Mouse (Mus musculus) embryonic facial prominence, embryonic 13.5 days (tissue): ENCODE data around the gene Specc1l. TPM values are rescaled to one million over a fixed set of nuclear protein-coding genes. Genes with fewer than 3 reads are reported as not detected.

Source experiments
- ATAC-seq: fragments of 200-750 bp; cut with Nextera tagmentation; 2 replicates; pipeline ENCODE4 v1.8.0; 2017; ENCODE audit warnings: low read depth; ENCODE audit not compliant: insufficient number of reproducible peaks, insufficient read depth, low FRiP score, low TSS enrichment
- H3K27ac ChIP-seq: fragments of 300-500 bp; sonication (generic); 2 replicates; pipeline ENCODE4 v1.5.1; 2015; ENCODE audit warnings: moderate library complexity, mild to moderate bottlenecking, inconsistent platforms
- H3K27me3 ChIP-seq: fragments of 300-500 bp; sonication (generic); 2 replicates; pipeline ENCODE4 v1.6.1; 2015; ENCODE audit warnings: mild to moderate bottlenecking, inconsistent platforms
- H3K36me3 ChIP-seq: fragments of 300-500 bp; sonication (generic); 2 replicates; pipeline ENCODE4 v1.6.1; 2015; ENCODE audit warnings: mild to moderate bottlenecking, inconsistent platforms
- H3K4me1 ChIP-seq: fragments of 300-500 bp; sonication (generic); 2 replicates; pipeline ENCODE4 v1.6.1; 2015; ENCODE audit warnings: inconsistent platforms
- H3K4me2 ChIP-seq: fragments of 300-500 bp; sonication (generic); 2 replicates; pipeline ENCODE4 v1.6.1; 2015; ENCODE audit warnings: moderate library complexity, mild to moderate bottlenecking, inconsistent platforms
- H3K4me3 ChIP-seq: fragments of 300-500 bp; sonication (generic); 2 replicates; pipeline ENCODE4 v1.5.1; 2015; ENCODE audit warnings: mild to moderate bottlenecking, inconsistent platforms
- H3K9ac ChIP-seq: fragments of 300-500 bp; sonication (generic); 2 replicates; pipeline ENCODE4 v1.6.1; 2015; ENCODE audit warnings: mild to moderate bottlenecking, inconsistent platforms
- H3K9me3 ChIP-seq: fragments of 300-500 bp; sonication (generic); 2 replicates; pipeline ENCODE4 v1.6.1; 2016; ENCODE audit warnings: inconsistent platforms
- WGBS: fragments of 180-500 bp; shearing (Covaris S2); methylation state at CpG from one replicate; pipeline ENCODE4 v1.1.7; 2015; ENCODE audit warnings: mixed read lengths; 5-methylcytosine and 5-hydroxymethylcytosine counted together
- polyA plus RNA-seq: library from polyadenylated mRNA; unstranded; fragments of >200 nt; fragmentation: Nextera tagmentation; extraction: Ambion mirVana; gene quantifications from 2 replicates; pipeline ENCODE4 v1.2.1, GENCODE M21; 2015

The Specc1l gene
- polyA plus RNA-seq, 1 experiment from 2014 or later, result 37.3 TPM

GRCm38 (mm10) chr10:75303324-75304048 lies 91.6 kb downstream of the Specc1l start:
- WGBS, result 80% methylated on average over 8 of the region's 8 CpGs

GRCm38 (mm10) chr10:75304049-75304405 lies 92.2 kb downstream of the Specc1l start:
- WGBS, result 87% methylated on average over 5 of the region's 5 CpGs
- no peaks in the 10 kb centered on the region for H3K9me3 ChIP-seq
- H3K4me1 ChIP-seq, result 0 out of 2 replicates have a peak, but pooled peaks cover 5% of the 10 kb centered on the region
- ATAC-seq, result no peak
- no peak overlapping the region for H3K4me3 ChIP-seq
- no peak overlapping the region for H3K27ac ChIP-seq
- no peak overlapping the region for H3K9ac ChIP-seq
- no peak overlapping the region for H3K4me2 ChIP-seq
- peaks cover 96% of the 10 kb centered on the region for H3K36me3 ChIP-seq
- no peaks in the 10 kb centered on the region for H3K27me3 ChIP-seq

More at GRCm38 (mm10) chr10:75303324-75304048, 91.6 kb downstream of the Specc1l start:
- Histone ChIP-seq H3K4me1 (0 out of 2 replicates have a peak, but pooled peaks cover 5% of the 10 kb centered on the region), H3K4me3 (no peak overlapping the region), H3K4me2 (no peak overlapping the region), H3K27ac (no peak overlapping the region), H3K36me3 (peaks cover 95% of the 10 kb centered on the region), H3K9me3 (no peaks in the 10 kb centered on the region), H3K27me3 (no peaks in the 10 kb centered on the region), H3K9ac (no peak overlapping the region)
- ATAC-seq, result no peak

GRCm38 (mm10) chr10:75304413-75304812 lies 92.5 kb downstream of the Specc1l start:
- 0 out of 2 replicates have a peak, but pooled peaks cover 4% of the 10 kb centered on the region for H3K4me1 ChIP-seq
- H3K36me3 ChIP-seq, result peaks cover 96% of the 10 kb centered on the region
- no peak overlapping the region for H3K9ac ChIP-seq
- no peak overlapping the region for H3K27ac ChIP-seq
- no peak overlapping the region for H3K4me2 ChIP-seq
- ATAC-seq, result no peak
- H3K9me3 ChIP-seq, result no peaks in the 10 kb centered on the region
- WGBS, result 74% methylated on average over 6 of the region's 6 CpGs
- no peak overlapping the region for H3K4me3 ChIP-seq
- no peaks in the 10 kb centered on the region for H3K27me3 ChIP-seq

- no peak overlapping the region for H3K9ac ChIP-seq
- no peaks in the 10 kb centered on the region for H3K9me3 ChIP-seq
- 95% methylated on average over 7 of the region's 7 CpGs for WGBS
- ATAC-seq, result no peak
- no peak overlapping the region for H3K27ac ChIP-seq
- no peaks in the 10 kb centered on the region for H3K4me1 ChIP-seq
- no peak overlapping the region for H3K4me3 ChIP-seq
- H3K36me3 ChIP-seq, result peaks cover 98% of the 10 kb centered on the region
- H3K4me2 ChIP-seq, result no peak overlapping the region
- no peaks in the 10 kb centered on the region for H3K27me3 ChIP-seq
Observed at GRCm38 (mm10) chr10:75307130-75307529, 95.3 kb downstream of the Specc1l start.

GRCm38 (mm10) chr10:75312361-75312760 lies 100.5 kb downstream of the Specc1l start:
- Histone ChIP-seq H3K9ac (no peak overlapping the region), H3K4me2 (no peak overlapping the region), H3K36me3 (peaks cover 58% of the 10 kb centered on the region), H3K27me3 (peaks cover 15% of the 10 kb centered on the region), H3K4me3 (no peak overlapping the region), H3K4me1 (peaks cover 8% of the 10 kb centered on the region), H3K9me3 (no peaks in the 10 kb centered on the region), H3K27ac (no peak overlapping the region)
- no peak for ATAC-seq
- WGBS, result 73% methylated on average over 7 of the region's 7 CpGs

GRCm38 (mm10) chr10:75314190-75314980 lies 102.5 kb downstream of the Specc1l start:
- Histone ChIP-seq H3K9me3 (no peaks in the 10 kb centered on the region), H3K4me2 (no peak overlapping the region), H3K36me3 (peaks cover 38% of the 10 kb centered on the region), H3K27ac (0 out of 2 replicates have a peak overlapping the region, but pooled peaks have one; percentile 39), H3K9ac (no peak overlapping the region), H3K4me1 (peaks cover 12% of the 10 kb centered on the region), H3K4me3 (no peak overlapping the region), H3K27me3 (peaks cover 36% of the 10 kb centered on the region)
- 77% methylated on average over 6 of the region's 6 CpGs for WGBS
- ATAC-seq, result no peak

GRCm38 (mm10) chr10:75315756-75316155 lies 103.9 kb downstream of the Specc1l start:
- peaks cover 46% of the 10 kb centered on the region for H3K27me3 ChIP-seq
- WGBS, result 75% methylated on average over 8 of the region's 8 CpGs
- no peak overlapping the region for H3K9ac ChIP-seq
- no peak for ATAC-seq
- no peak overlapping the region for H3K4me3 ChIP-seq
- no peak overlapping the region for H3K4me2 ChIP-seq
- H3K9me3 ChIP-seq, result no peaks in the 10 kb centered on the region
- H3K36me3 ChIP-seq, result peaks cover 25% of the 10 kb centered on the region
- H3K4me1 ChIP-seq, result peaks cover 12% of the 10 kb centered on the region
- no peak overlapping the region for H3K27ac ChIP-seq

GRCm38 (mm10) chr10:75316472-75316871 lies 104.6 kb downstream of the Specc1l start:
- Histone ChIP-seq H3K27ac (no peak overlapping the region), H3K9me3 (no peaks in the 10 kb centered on the region), H3K27me3 (peaks cover 46% of the 10 kb centered on the region), H3K4me2 (peak overlapping the region; percentile 76), H3K9ac (peak overlapping the region; percentile 65), H3K4me3 (peak overlapping the region; percentile 50), H3K4me1 (peaks cover 12% of the 10 kb centered on the region), H3K36me3 (peaks cover 17% of the 10 kb centered on the region)
- 4% methylated on average over 9 of the region's 9 CpGs for WGBS
- ATAC-seq, result no peak

GRCm38 (mm10) chr10:75316872-75316907 lies 104.8 kb downstream of the Specc1l start, which contains the start of gene Adora2a:
Adora2a (plus strand) TSS chr10:75316877.
- no peak within 1 kb of the TSS for H3K27ac ChIP-seq
- H3K4me3 ChIP-seq, result peak within 1 kb of the TSS; percentile 50
- ATAC-seq, result no peak
- peak within 1 kb of the TSS; percentile 76 for H3K4me2 ChIP-seq
- peaks cover 46% of the 10 kb centered on the region for H3K27me3 ChIP-seq
- peaks cover 12% of the 10 kb centered on the region for H3K4me1 ChIP-seq
- H3K36me3 ChIP-seq, result peaks cover 15% of the 10 kb centered on the region
- peak within 1 kb of the TSS; percentile 65 for H3K9ac ChIP-seq
- 0% methylated on average over 4 of the region's 4 CpGs for WGBS
- H3K9me3 ChIP-seq, result no peaks in the 10 kb centered on the region

- peaks cover 46% of the 10 kb centered on the region for H3K27me3 ChIP-seq
- peak overlapping the region; percentile 65 for H3K9ac ChIP-seq
- WGBS, result under 1% methylated on average over 78 of the region's 81 CpGs
- H3K27ac ChIP-seq, result no peak overlapping the region
- H3K4me3 ChIP-seq, result peak overlapping the region; percentile 50
- ATAC-seq, result no peak
- peaks cover 12% of the 10 kb centered on the region for H3K4me1 ChIP-seq
- H3K9me3 ChIP-seq, result no peaks in the 10 kb centered on the region
- peak overlapping the region; percentile 76 for H3K4me2 ChIP-seq
- peaks cover 11% of the 10 kb centered on the region for H3K36me3 ChIP-seq
Observed at GRCm38 (mm10) chr10:75316908-75317761, 105.3 kb downstream of the Specc1l start.

- no peak overlapping the region for H3K4me3 ChIP-seq
- no peaks in the 10 kb centered on the region for H3K9me3 ChIP-seq
- H3K4me1 ChIP-seq, result peaks cover 12% of the 10 kb centered on the region
- peak overlapping the region; percentile 76; the same call in 1 of the 2 replicates for H3K4me2 ChIP-seq
- peaks cover 2% of the 10 kb centered on the region; the same call in 1 of the 2 replicates for H3K36me3 ChIP-seq
- no peak for ATAC-seq
- peaks cover 46% of the 10 kb centered on the region for H3K27me3 ChIP-seq
- 83% methylated on average over 6 of the region's 6 CpGs for WGBS
- H3K9ac ChIP-seq, result no peak overlapping the region
- no peak overlapping the region for H3K27ac ChIP-seq
Observed at GRCm38 (mm10) chr10:75318206-75318605, 106.3 kb downstream of the Specc1l start.
